Mouse (Mus musculus) granulocyte monocyte progenitor cell, adult 5-6 weeks (primary cell): ENCODE measurements around the gene Hdac7. TPM values are rescaled to one million over a fixed set of nuclear protein-coding genes. Genes with fewer than 3 reads are reported as not detected.

Experiments used
- ATAC-seq: replicated peaks from 2 replicates; pipeline ENCODE4 v1.8.0; 2016; ENCODE audit warnings: mild to moderate bottlenecking, moderate TSS enrichment, inconsistent platforms; ENCODE audit not compliant: poor library complexity, severe bottlenecking
- total RNA-seq, 2 experiments: library from RNA; stranded (forward) in 1 of 2; stranded (reverse) in 1 of 2; fragments of 200-712, 200-1000 nt in 1 of 2; fragments of >200 nt in 1 of 2; fragmentation: Nextera tagmentation in 1 of 2; gene quantifications; 2 replicates each; pipeline ENCODE4 v1.2.3; 2014 to 2017

The Hdac7 gene
- total RNA-seq, 2 experiments from 2014 or later = 6.1 to 52.1 TPM

DNA sequence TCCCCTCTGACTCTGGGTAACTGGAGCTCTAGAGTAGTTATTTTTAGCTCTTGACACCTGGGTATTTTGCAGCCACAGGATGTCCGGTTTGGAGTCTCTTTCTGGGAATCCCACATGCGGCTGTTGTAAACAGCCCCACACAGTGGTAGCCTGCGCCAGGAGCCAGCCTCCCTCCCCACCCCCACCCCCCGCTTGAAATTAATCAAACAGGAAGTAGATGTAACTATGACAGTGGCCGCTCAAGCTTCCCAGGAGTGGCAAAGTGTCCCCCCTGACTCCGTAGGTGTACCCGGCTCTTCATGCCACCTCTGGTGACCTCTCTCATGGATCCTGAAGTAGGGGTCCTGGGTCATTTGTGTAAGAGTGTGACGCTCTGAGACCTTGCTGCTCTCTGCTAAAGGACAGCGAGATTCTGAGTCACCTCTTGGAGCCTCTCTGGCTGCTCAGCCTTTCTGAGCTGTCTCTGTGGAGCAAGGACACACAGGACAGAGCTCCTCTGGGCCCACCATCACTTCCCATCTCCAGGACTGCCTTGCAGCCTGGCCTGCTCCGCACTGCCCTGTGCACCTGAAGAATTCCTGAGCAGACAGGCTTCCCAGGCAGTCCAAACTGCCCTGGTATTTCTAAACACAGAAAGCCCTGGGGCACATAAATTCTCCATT lies 22.9 kb downstream of the Hdac7 start:
- peak; percentile 5 for ATAC-seq

- no peak for ATAC-seq
Measured at GRCm38 (mm10) chr15:97819937-97820336, 24.4 kb downstream of the Hdac7 start.

DNA sequence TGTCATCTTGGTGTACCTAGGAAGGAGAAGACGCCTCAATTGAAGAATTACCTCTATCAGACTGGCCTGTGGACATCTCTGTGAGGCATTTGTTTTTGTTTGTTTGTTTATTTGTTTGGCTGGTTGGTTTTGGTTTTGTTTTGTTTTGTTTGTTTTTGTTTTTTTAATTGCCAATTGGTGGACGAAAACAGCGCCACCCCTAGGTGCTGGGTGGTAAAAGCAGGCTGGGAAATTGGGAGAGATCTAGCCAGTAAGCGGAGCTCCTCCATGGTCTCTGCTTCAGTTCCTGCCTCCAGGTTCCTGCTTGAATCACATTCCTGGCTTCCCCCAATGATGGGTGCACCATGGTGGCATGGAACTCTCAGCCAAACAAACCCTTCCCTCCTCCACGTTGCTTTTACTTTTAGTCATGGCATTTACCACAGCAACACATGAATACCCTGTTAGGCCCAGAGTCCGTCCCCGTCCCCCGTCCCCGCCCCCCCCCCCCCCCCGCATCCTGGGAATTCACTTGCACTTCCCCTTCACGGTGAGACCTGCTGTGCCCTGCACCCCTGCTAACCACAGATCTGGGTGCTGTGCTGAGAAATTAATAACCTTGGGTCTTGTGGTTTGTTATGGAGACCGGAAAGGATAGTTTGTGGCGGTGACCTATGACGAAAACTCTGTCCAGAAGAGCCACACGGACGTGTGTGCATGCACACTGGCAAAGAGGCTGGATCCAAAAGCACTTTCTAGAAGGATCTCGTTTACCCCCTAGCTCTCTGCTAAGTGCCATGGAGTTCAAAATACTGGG lies 27.9 kb downstream of the Hdac7 start:
- peak; percentile 69 for ATAC-seq

- ATAC-seq = no peak
Measured at GRCm38 (mm10) chr15:97815254-97815653, 29.0 kb downstream of the Hdac7 start.

DNA sequence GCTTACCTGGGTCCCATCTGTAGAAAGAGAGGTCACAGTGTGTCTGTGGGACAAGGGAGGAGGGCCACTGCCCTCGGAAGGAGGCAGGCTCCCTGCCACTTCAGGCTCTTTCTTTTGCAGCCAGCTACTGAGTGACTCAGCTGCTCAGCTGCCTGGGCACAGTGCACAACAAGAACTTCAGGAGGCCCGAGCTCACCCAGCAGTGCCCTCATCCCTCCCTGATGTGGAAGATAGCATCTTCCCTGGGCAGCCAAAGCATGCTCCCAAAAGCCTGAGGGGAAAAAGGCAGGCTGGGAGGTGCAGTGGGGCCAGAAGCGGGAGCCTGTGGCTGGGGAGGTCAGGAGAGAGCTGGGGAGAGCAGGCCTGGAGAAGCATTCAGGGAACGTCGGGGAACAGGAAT lies 29.6 kb downstream of the Hdac7 start:
- no peak for ATAC-seq

- ATAC-seq = no peak
Measured at GRCm38 (mm10) chr15:97813452-97814204, 30.7 kb downstream of the Hdac7 start.

DNA sequence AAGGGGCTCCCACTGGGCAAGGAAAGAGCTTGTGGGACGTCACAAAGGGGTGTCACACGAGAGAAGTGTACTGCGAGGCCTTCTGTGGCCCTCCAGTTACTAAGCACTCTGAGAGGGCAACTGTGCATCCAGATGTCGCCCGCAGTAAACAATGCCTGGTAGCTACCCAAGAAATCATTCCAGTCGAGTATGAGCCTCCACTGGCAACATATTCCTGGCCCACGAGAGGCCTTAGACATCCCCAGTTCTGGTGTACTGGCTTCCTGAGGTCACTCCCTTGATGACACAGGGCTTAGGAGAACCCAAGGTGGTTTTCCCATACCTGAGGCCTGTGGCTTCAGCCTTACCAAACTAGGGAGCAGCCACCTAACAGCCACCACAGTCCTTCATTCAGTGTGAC lies 31.4 kb downstream of the Hdac7 start:
- no peak for ATAC-seq

DNA sequence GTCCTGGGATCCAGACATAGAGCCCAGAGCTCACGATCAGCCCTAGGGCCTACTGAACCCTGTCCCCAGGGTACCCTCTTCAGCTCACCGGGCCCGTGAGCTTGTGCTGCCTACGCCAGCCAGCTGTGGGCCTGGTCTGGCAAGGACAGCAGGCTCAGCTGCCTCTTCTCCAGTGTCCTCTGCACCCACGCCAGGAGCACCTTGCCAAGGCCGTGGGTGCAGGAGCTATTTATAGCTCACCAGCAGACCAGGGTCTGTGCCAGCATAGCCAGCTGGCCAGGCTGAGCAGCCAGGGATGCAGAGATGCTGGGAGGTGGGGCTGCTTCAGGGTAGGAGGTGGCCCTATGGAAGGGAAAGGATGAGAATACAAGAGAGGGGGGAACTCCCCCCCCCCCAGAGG lies 32.2 kb downstream of the Hdac7 start:
- no peak for ATAC-seq

DNA sequence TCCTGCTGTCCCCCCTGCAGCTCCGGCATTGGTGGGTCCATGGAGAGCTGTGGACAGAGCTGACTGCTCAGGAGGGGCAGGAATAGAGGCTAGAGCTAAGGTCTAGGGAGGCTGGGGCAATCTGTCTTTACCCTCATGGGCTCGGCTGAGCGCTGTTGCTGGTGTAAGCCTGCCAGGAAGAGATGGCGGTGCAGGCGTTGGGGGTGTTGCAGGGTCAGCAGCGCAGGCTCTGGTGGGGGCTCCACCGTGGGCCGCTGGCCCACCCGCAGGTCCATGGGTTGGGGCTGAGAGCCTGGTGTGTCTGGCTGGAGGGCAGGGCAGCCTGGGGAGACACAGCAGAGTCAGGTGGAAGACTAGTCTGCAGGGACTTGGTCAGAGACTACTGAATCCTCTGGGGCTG lies 33.0 kb downstream of the Hdac7 start:
- no peak for ATAC-seq

DNA sequence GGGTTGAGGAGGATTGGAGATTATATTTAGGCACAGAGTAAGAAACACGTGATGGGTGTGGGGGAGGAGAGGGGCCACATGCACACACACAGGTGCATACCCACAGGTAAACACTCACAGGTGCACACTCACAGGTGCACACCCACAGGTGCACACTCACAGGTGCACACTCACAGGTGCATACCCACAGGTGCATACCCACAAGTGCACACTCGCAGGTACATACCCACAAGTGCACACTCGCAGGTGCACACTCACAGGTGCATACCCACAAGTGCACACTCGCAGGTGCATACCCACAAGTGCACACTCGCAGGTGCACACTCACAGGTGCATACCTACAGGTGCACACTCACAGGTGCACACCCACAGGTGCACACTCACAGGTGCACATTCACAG lies 33.9 kb downstream of the Hdac7 start:
- ATAC-seq = no peak

- peak; percentile 41; the same call in 1 of the 2 replicates for ATAC-seq
Measured at GRCm38 (mm10) chr15:97809942-97810341, 34.4 kb downstream of the Hdac7 start.

- ATAC-seq = no peak
Measured at GRCm38 (mm10) chr15:97809206-97809605, 35.1 kb downstream of the Hdac7 start.

DNA sequence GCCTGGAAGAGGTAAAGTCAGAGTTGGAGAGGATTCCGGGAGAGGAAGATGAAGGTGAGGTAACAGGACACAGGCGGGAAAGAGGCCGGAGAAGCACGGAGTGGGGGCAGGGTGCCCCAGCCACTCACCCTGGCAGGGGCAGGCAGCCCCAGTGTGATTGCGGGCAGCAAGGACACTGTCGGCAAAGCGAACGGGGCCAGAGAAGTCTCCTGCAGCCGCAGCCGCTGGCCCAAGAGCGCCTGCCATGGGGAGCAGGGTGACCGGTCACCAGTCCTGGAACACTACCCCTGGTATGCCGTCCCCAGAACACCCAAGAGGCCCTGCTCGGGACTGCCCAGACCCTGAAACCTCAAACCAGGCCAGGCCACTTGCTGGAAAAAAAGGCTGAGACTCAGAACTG lies 35.8 kb downstream of the Hdac7 start:
- no peak for ATAC-seq

GRCm38 (mm10) chr15:97807867-97808266 lies 36.4 kb downstream of the Hdac7 start:
- no peak for ATAC-seq

DNA sequence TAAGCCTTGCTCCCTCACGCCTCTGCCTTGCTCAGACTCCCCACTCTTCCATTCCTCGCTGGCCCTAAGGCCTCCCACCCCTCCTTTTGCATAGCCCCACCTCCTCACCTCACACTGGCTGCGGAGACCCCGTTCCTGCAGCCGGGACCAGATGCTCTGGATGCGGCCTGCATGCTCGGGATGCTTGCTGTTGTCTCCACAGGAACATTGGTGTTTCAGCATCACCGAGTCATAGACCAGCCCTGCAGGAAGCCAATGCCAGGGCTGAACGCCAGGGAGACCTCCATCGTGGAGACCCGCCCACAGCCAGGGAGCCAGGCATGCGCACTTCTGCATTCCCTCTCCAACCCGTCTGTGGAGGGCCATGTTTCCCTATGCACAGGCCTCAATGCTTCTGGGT lies 41.7 kb downstream of the Hdac7 start:
- ATAC-seq = no peak

GRCm38 (mm10) chr15:97801811-97802210 lies 42.5 kb downstream of the Hdac7 start:
- ATAC-seq = no peak

DNA sequence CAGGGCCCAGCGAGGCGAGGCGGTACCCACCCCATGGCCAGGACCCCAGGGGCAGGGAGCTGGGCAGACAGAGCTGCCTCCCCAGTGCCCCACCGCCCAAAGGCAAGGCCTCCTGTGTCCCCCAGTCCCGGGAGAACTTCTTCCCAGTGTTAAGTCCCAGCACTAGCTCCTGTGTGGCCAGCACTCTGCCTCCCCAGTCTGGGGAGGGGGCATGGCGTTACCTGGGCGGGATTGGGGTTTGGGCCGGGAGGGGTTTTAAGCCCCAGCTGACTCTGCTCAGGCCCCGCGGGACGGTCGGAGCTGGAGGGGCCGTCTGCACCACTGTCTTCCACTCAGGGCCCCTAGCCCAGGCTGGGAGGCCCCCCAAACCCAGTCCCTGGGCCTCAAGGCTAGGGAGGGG lies 43.4 kb downstream of the Hdac7 start:
- ATAC-seq = no peak

DNA sequence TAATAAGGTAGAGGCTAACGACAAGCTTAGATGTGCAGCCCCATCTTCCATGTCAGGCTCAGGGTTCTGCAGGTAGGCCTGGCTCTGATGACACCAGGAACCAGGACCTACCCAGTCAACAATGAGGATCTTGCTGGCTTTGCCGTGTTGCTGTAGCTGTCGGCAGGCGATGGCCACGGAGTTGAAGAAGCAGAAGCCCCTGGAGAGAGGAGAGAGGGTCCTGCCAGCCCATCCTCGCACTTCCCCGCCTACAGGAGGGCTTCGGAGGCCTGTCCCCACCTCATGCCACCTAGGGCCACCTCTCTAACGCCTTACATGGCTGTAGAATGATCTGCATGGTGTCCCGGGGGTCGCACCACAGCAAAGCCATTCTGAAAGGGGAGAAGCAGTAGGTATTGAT lies 44.9 kb downstream of the Hdac7 start:
- ATAC-seq = no peak

- ATAC-seq = no peak
Measured at GRCm38 (mm10) chr15:97798134-97798533, 46.2 kb downstream of the Hdac7 start.

- ATAC-seq = no peak
Measured at GRCm38 (mm10) chr15:97796674-97797310, 47.5 kb downstream of the Hdac7 start.
